Mouse (Mus musculus) ES-Bruce4 (cell line): ENCODE data around the gene Fis1. TPM values are rescaled to one million over a fixed set of nuclear protein-coding genes. Genes with fewer than 3 reads are reported as not detected.

Experiments
- H3K27ac ChIP-seq: 2 replicates; pipeline ENCODE4 v1.5.1; 2012; ENCODE audit warnings: low read length, inconsistent platforms; ENCODE audit not compliant: insufficient read depth
- H3K27me3 ChIP-seq: 2 replicates; pipeline ENCODE4 v1.6.1; 2012; ENCODE audit warnings: mild to moderate bottlenecking, low read length, inconsistent platforms; ENCODE audit not compliant: control insufficient read depth, poor library complexity, insufficient read depth, severe bottlenecking
- H3K36me3 ChIP-seq: 2 replicates; pipeline ENCODE4 v1.6.1; 2012; ENCODE audit warnings: inconsistent platforms, mild to moderate bottlenecking, low read length, moderate library complexity; ENCODE audit not compliant: control insufficient read depth, poor library complexity, insufficient read depth, severe bottlenecking
- H3K4me1 ChIP-seq: one replicate; pipeline ENCODE4 v1.8.1; 2011; ENCODE audit warnings: low read length; ENCODE audit not compliant: control insufficient read depth, insufficient read depth
- H3K4me3 ChIP-seq: 2 replicates; pipeline ENCODE4 v1.5.1; 2011; ENCODE audit warnings: low read depth, mild to moderate bottlenecking, low read length
- H3K9ac ChIP-seq: 2 replicates; pipeline ENCODE4 v1.6.1; 2012; ENCODE audit warnings: low read depth, mild to moderate bottlenecking, inconsistent platforms; ENCODE audit not compliant: poor library complexity, severe bottlenecking
- H3K9me3 ChIP-seq: replicated peaks from 2 replicates; pipeline ENCODE4 v1.6.1; 2012; ENCODE audit warnings: mild to moderate bottlenecking, low read length, inconsistent platforms; ENCODE audit not compliant: control insufficient read depth, poor library complexity, insufficient read depth, severe bottlenecking
- CTCF ChIP-seq: IDR thresholded peaks from one replicate; pipeline ENCODE4 v1.8.1; 2011; ENCODE audit warnings: low read depth, low read length
- EP300 ChIP-seq: IDR thresholded peaks from 2 replicates; pipeline ENCODE4 v1.6.1; 2011; ENCODE audit warnings: low read depth, low read length; ENCODE audit not compliant: insufficient read depth
- POLR2A ChIP-seq: IDR thresholded peaks from one replicate; pipeline ENCODE4 v1.8.1; 2011; ENCODE audit warnings: low read length; ENCODE audit not compliant: insufficient read depth
- polyA plus RNA-seq: library from polyadenylated mRNA; stranded (reverse); fragments of >200 nt; gene quantifications from 2 replicates; pipeline ENCODE4 v1.2.4, GENCODE M21; 2011; ENCODE audit warnings: low read depth; ENCODE audit not compliant: missing spikeins, insufficient read depth, insufficient read length

The Fis1 gene
- polyA plus RNA-seq, 1 experiment, result 87.8 TPM

DNA sequence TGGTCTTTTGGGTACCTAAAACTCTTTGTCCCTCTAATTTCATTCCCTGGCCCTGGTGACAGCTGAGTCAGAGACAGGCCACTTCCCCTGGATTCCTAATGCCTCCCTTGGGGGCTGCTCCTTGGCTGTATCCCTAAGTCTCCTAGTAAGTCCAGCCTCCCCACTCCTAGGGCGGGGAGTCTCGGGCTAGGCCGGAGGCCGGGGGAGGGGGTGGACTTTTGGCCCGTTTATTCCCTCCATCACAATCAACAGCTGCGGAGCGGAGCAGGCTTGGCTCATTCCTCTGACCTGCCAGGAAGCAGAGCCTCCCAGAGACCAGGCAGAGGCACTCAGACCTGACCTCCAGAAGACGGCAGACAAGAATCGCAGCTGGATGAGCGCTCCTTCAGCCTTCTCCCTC is 14.5 kb downstream of the Fis1 start:
- Histone ChIP-seq H3K27ac (no peak overlapping the region), H3K4me3 (no peak overlapping the region), H3K9me3 (no peaks in the 10 kb centered on the region), H3K4me1 (peaks cover 5% of the 10 kb centered on the region), H3K9ac (no peak overlapping the region), H3K27me3 (no peaks in the 10 kb centered on the region), H3K36me3 (peaks cover 4% of the 10 kb centered on the region; the same call in 1 of the 2 replicates)
- TF ChIP-seq EP300 (no peak), CTCF (no peak), POLR2A (no peak)

DNA sequence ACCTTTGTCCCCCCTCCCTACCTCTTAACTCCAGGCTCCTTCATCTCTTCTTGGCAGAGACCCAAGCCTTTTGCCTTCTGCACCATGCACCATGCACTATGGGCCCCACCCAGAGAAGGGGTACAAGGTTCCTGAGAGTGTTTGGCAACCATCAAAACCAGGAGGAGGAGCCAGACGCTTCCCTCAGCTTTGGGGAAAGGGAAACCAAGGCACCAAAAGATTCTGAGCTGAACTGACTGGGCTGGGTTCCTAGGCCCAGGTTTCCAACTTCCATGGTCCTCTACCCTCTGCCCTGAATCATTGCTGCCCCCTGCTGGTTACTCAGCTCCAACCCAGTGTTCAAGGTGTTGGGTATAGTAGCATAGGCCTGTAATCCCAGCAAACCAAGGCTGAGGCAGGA is 17.6 kb downstream of the Fis1 start:
- Histone ChIP-seq H3K27ac (no peak overlapping the region), H3K27me3 (no peaks in the 10 kb centered on the region), H3K36me3 (no peaks in the 10 kb centered on the region; the same call in 1 of the 2 replicates), H3K4me1 (peaks cover 5% of the 10 kb centered on the region), H3K4me3 (no peak overlapping the region), H3K9me3 (no peaks in the 10 kb centered on the region), H3K9ac (no peak overlapping the region)
- TF ChIP-seq POLR2A (no peak), CTCF (peak; percentile 86)

DNA sequence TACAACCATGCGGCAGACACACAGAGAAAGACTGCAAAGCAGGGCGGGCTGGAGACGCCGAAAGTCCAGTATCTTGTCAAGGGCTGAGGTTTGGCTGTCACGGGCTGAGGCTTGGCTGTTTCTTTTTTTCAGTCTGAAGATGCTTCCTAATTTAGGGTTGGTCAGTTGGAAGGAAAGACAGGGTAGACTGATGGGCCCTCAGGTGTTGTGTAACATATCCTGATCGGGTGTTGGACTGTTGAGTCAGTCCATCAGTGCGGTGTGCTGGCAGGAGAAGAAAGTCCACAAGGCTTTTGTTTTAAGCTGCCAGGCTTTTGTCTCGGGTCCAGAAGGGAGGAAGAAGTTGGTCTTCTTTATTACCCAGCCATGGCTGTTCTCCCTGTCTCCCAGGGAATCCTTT is 20.6 kb downstream of the Fis1 start:
- no peaks in the 10 kb centered on the region for H3K27me3 ChIP-seq
- H3K4me1 ChIP-seq, result no peaks in the 10 kb centered on the region
- H3K9me3 ChIP-seq, result no peaks in the 10 kb centered on the region
- H3K27ac ChIP-seq, result no peak overlapping the region
- TF ChIP-seq CTCF (no peak), EP300 (no peak), POLR2A (no peak)
- no peaks in the 10 kb centered on the region for H3K36me3 ChIP-seq
- no peak overlapping the region for H3K9ac ChIP-seq
- H3K4me3 ChIP-seq, result no peak overlapping the region

DNA sequence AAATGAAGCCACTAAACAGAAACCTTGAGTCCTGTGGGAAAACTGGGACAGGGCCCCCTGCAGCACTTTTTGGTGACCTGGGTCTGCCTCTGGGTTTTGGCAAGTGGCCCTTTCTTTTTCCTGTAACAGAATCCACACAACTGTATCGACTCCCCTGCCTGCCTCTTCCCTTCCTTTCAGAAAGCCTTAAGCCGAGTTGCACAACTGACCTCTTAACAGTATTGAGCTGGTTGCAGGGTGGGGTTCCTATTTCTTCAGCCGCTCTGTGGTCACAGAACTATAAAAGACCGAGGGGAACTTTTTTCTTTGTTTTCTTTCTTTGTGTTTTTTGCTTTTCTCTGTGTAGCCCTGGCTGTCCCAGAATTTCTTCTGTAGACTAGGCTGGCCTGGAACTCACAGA is 24.7 kb downstream of the Fis1 start:
- H3K9ac ChIP-seq, result no peak overlapping the region
- no peaks in the 10 kb centered on the region for H3K27me3 ChIP-seq
- no peaks in the 10 kb centered on the region for H3K9me3 ChIP-seq
- H3K36me3 ChIP-seq, result no peaks in the 10 kb centered on the region
- H3K4me3 ChIP-seq, result no peak overlapping the region
- H3K4me1 ChIP-seq, result no peaks in the 10 kb centered on the region
- TF ChIP-seq CTCF, result no peak
- H3K27ac ChIP-seq, result no peak overlapping the region

DNA sequence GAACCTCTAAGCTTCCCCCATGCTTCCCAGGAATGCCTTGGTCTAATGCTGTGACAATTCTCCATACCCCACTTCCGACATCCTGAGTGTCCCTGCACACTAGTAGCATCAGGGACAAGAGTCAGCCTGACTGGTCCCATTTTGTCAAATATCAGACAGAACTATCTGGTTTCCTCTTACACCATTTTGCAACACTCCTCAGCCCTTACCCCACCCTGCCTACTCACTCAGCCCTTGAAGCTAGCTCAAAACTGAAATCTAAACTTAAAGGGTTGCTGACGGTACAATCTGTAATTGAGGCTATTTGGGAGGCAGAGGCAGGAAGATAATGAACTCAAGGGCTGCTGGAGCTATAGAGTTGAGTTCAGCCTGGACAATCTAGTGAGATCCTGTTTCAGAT is 26.7 kb downstream of the Fis1 start:
- Histone ChIP-seq H3K36me3 (no peaks in the 10 kb centered on the region), H3K9ac (no peak overlapping the region), H3K4me3 (no peak overlapping the region), H3K27me3 (no peaks in the 10 kb centered on the region), H3K27ac (no peak overlapping the region), H3K4me1 (no peaks in the 10 kb centered on the region), H3K9me3 (no peaks in the 10 kb centered on the region)
- TF ChIP-seq POLR2A, result no peak
- TF ChIP-seq EP300, result no peak
- TF ChIP-seq CTCF, result no peak

DNA sequence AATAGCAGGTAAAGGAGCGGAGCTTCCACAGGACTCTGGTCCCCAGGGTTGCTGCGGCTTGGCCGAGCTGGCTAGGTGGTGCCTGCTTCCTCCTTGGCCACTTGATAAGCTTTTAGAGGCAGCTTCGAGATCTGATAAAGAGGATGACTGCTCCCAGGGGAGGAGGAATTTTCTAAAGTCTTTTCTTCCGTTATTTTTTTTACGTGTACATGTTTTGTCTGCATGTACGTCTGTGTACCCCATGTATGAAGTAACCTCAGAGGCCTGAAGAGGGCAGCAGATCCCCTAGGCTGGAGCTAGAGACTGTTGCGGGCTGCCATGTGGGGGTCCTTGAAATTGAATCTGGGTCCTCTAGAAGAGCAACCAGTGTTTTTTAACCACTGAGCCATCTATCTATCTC is 27.9 kb downstream of the Fis1 start:
- TF ChIP-seq CTCF (peak; percentile 48), EP300 (no peak)
- no peaks in the 10 kb centered on the region for H3K36me3 ChIP-seq
- no peaks in the 10 kb centered on the region for H3K9me3 ChIP-seq
- no peaks in the 10 kb centered on the region for H3K4me1 ChIP-seq
- no peak overlapping the region for H3K9ac ChIP-seq
- H3K27ac ChIP-seq, result no peak overlapping the region
- no peaks in the 10 kb centered on the region for H3K27me3 ChIP-seq
- no peak overlapping the region for H3K4me3 ChIP-seq
